Mouse (Mus musculus): ENCODE measurements around the gene Cd55.

DNA sequence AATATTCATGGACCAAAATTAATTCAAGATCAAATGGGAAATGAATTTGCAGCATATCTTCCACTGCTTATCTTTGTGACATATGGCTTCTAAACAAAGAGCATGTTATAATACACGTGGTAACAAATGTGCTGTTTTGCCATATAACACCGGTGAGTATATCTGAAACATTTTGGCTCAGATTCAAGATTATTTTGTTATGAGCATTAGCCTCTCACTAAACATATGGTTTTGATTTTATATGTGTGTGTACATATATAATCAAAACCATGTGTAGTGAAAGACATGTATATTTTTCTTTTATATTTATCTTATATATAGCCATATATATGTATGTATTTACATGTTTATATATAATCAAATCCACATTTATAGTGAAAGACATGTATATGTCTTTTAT lies 44.9 kb upstream of the Cd55 start:
- no peak for TF ChIP-seq CTCF (IDR thresholded peaks at IDR 0.05)
- TF ChIP-seq EP300 (IDR thresholded peaks at IDR 0.05) = no peak

Data from lung, postnatal 0 days (tissue).